Mouse (Mus musculus) forebrain, embryonic 13.5 days (tissue): Measurements from ENCODE around the gene Tspan15. TPM values are rescaled to one million over a fixed set of nuclear protein-coding genes. Genes with fewer than 3 reads are reported as not detected.

Experiments
- ATAC-seq: fragments of 200-750 bp; cut with Nextera tagmentation; 2 replicates; pipeline ENCODE4 v1.8.0; 2017
- H3K27ac ChIP-seq: fragments of 300-500 bp; sonication (generic); 2 replicates; pipeline ENCODE4 v1.5.1; 2015; ENCODE audit warnings: inconsistent platforms, mild to moderate bottlenecking, moderate library complexity
- H3K27me3 ChIP-seq: fragments of 300-500 bp; sonication (generic); 2 replicates; pipeline ENCODE4 v1.6.1; 2015; ENCODE audit warnings: mild to moderate bottlenecking, inconsistent platforms
- H3K36me3 ChIP-seq: fragments of 300-500 bp; sonication (generic); 2 replicates; pipeline ENCODE4 v1.6.1; 2015; ENCODE audit warnings: mild to moderate bottlenecking, inconsistent platforms; ENCODE audit not compliant: poor library complexity, severe bottlenecking
- H3K4me1 ChIP-seq: fragments of 300-500 bp; sonication (generic); 2 replicates; pipeline ENCODE4 v1.6.1; 2015; ENCODE audit warnings: inconsistent platforms
- H3K4me2 ChIP-seq: fragments of 300-500 bp; sonication (generic); 2 replicates; pipeline ENCODE4 v1.6.1; 2015; ENCODE audit warnings: inconsistent platforms, mild to moderate bottlenecking, moderate library complexity
- H3K4me3 ChIP-seq: fragments of 300-500 bp; sonication (generic); 2 replicates; pipeline ENCODE4 v1.5.1; 2015; ENCODE audit warnings: mild to moderate bottlenecking, inconsistent platforms
- H3K9ac ChIP-seq: fragments of 300-500 bp; sonication (generic); 2 replicates; pipeline ENCODE4 v1.6.1; 2015; ENCODE audit warnings: mild to moderate bottlenecking, inconsistent platforms
- H3K9me3 ChIP-seq: fragments of 300-500 bp; sonication (generic); replicated peaks from 2 replicates; pipeline ENCODE4 v1.6.1; 2016; ENCODE audit warnings: inconsistent platforms
- WGBS: fragments of 180-500 bp; shearing (Covaris S2); methylation state at CpG from one replicate; pipeline ENCODE4 v1.1.7; 2015; 5-methylcytosine and 5-hydroxymethylcytosine counted together
- microRNA-seq: library from miRNA; unstranded; fragments of <30 nt; microRNA quantifications from one replicate; pipeline ENCODE4, GENCODE M21; 2016
- polyA plus RNA-seq: library from polyadenylated mRNA; unstranded; fragments of >200 nt; fragmentation: Nextera tagmentation; extraction: Ambion mirVana; gene quantifications from 2 replicates; pipeline ENCODE4 v1.2.1, GENCODE M21; 2015

Gene Tspan15
- polyA plus RNA-seq, 1 experiment from 2014 or later: 14.2 TPM

- no peaks in the 10 kb centered on the region for H3K9me3 ChIP-seq
- no peaks in the 10 kb centered on the region for H3K36me3 ChIP-seq
- peaks cover 5% of the 10 kb centered on the region for H3K4me1 ChIP-seq
- no peak overlapping the region for H3K27ac ChIP-seq
- peaks cover 57% of the 10 kb centered on the region for H3K27me3 ChIP-seq
- H3K9ac ChIP-seq: no peak overlapping the region
- no peak overlapping the region for H3K4me2 ChIP-seq
- 17% methylated on average over 3 of the region's 3 CpGs for WGBS
- no peak for ATAC-seq
- no peak overlapping the region for H3K4me3 ChIP-seq
These were observed 93.0 kb downstream of the Tspan15 start for GRCm38 (mm10) chr10:62138040-62138439.

- peaks cover 66% of the 10 kb centered on the region for H3K27me3 ChIP-seq
- H3K4me3 ChIP-seq: no peak overlapping the region
These were observed 93.9 kb downstream of the Tspan15 start for GRCm38 (mm10) chr10:62137150-62137549.

GRCm38 (mm10) chr10:62135696-62136470 lies 95.2 kb downstream of the Tspan15 start:
- H3K27ac ChIP-seq: no peak overlapping the region
- H3K4me3 ChIP-seq: no peak overlapping the region
- 2% methylated on average over 8 of the region's 8 CpGs for WGBS
- H3K36me3 ChIP-seq: no peaks in the 10 kb centered on the region
- peaks cover 78% of the 10 kb centered on the region for H3K27me3 ChIP-seq
- no peaks in the 10 kb centered on the region for H3K9me3 ChIP-seq
- no peak overlapping the region for H3K9ac ChIP-seq
- no peak for ATAC-seq
- no peak overlapping the region for H3K4me2 ChIP-seq
- H3K4me1 ChIP-seq: peaks cover 11% of the 10 kb centered on the region

More at GRCm38 (mm10) chr10:62137150-62137549, 93.9 kb downstream of the Tspan15 start:
- ATAC-seq: no peak
- Histone ChIP-seq H3K27ac (no peak overlapping the region), H3K4me1 (peaks cover 11% of the 10 kb centered on the region), H3K9ac (no peak overlapping the region), H3K36me3 (no peaks in the 10 kb centered on the region), H3K9me3 (no peaks in the 10 kb centered on the region), H3K4me2 (no peak overlapping the region)
- WGBS: 2% methylated on average over 4 of the region's 4 CpGs

Small RNAs within 50 kb of the gene (microRNA-seq; reads per million reads assigned to microRNA genes)
- gene Mir7662: not detected

Other genes with a start within 250 kb of the Tspan15 start
- 0.15 and 0.41 TPM in 2 replicates for gene Neurog3, start 98.2 kb downstream of the Tspan15 start, polyA plus RNA-seq
- 92.5 and 96.1 TPM in 2 replicates for gene Fam241b, start 87.3 kb downstream of the Tspan15 start, polyA plus RNA-seq
- gene Tacr2, start 21.2 kb upstream of the Tspan15 start, polyA plus RNA-seq: not detected in 2 replicates
- 39.5 and 46.8 TPM in 2 replicates for gene Hk1, start 148.7 kb upstream of the Tspan15 start, polyA plus RNA-seq
- gene Hkdc1, start 191.2 kb upstream of the Tspan15 start, polyA plus RNA-seq: 0.24 and 0.34 TPM in 2 replicates
- 0.70 and 0.94 TPM in 2 replicates for gene 4930507D05Rik, start 218.2 kb upstream of the Tspan15 start, polyA plus RNA-seq
- 24.2 and 25.5 TPM in 2 replicates for gene Supv3l1, start 218.5 kb upstream of the Tspan15 start, polyA plus RNA-seq